Mouse (Mus musculus): ENCODE results near the gene Arhgap44. TPM values are rescaled to one million over a fixed set of nuclear protein-coding genes. Genes with fewer than 3 reads are reported as not detected.

Arhgap44 gene
- polyA plus RNA-seq, 1 experiment = 64.7 TPM

DNA sequence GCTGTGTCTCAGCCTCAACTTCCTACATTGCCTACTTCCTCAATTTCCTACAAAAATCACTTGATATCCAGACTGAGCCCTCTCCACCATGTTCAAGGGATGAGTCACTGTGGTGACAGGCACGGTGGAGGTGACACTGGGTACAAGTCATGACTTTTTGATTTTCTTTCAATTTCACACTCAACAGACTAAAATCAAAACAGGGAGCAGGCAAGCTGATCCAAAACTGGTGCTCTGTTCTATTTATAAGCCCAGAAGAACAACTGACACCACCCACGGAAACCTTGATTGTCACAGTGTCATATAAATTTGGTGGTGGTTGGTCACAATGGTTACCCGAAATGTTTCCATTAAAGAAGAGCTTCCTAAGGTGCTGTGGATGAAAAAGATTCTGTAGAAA lies 72.8 kb downstream of the Arhgap44 start:
- DNase-seq (ENCODE audit: extremely low spot score in 1 of 2, low spot score in 1 of 2) = peak in 1 of 2 experiments; percentile 32

DNA sequence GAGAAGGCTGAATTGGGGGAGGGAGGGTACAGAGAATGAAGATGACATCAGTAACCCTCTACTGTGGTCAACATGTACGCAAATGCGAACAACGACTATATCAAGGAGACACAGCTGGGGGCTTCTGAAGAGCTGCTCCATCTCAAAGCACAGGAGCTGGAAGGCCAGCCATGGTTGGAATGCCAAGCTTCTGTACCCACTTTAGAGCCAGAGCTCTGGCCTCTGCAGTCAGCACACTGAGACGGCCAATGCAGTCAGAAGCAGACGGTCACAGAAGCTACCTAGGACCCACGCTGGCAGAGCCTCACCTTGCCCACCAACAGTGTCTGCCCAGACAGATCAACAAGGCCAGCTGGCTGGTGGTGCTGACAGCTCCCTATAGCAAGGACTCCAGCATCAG lies 73.5 kb downstream of the Arhgap44 start:
- DNase-seq (ENCODE audit: extremely low spot score in 1 of 2, low spot score in 1 of 2) = no peak

DNA sequence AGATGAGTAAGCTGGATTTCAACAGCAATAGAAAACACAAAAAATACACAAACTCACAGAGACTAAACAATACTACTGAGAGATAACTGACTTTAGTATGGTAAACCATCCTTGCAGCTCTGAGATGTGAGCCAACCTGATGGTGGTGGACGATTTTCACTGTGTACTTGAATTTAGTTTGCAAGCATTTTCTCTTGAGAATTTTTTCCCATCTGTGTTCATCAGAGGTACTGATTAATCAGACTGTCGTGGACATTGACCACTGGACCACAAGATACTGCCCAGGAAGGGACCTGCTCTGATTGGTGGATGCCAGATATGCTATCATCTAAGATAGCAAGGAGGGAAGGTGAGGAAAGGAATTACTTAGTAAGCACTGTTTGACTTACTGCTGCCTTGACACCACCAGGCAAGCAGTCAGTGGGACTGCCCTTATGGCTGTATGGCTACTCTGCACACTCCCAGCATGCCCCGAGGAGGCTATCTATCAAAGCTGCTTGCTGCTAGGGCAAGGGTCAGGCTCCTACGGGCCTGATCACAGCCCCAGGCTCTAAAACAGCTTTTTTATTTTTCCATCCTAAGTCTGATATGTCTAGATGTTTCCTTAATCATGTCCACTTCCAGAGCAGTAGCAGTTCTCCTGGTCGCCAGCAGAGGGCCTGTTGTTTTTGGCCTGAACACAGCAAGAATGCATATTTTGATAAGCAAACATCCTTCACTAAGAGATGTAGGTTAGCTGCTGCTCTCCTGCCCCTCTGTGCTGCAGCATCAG lies 74.1 kb downstream of the Arhgap44 start:
- DNase-seq (ENCODE audit: extremely low spot score in 1 of 2, low spot score in 1 of 2) = peak in 1 of 2 experiments; percentile 67

DNA sequence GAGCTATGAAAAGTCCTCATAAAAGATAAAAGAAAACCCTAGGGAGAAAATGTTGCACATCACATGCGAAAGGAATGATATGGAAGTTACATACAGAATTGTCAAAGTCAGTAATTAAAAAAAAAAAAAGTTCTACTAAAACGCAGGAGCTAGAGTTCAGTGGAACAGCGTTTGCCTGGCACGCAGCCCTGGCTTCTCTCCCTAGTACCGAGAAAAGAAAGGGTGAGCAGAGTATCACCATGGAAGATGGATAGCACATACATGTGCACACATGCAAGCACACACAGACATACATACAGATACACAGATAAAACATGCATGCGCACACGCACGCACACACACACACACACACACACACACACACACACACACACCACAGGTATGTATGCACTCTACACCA lies 82.0 kb downstream of the Arhgap44 start:
- DNase-seq (ENCODE audit: extremely low spot score in 1 of 2, low spot score in 1 of 2) = no peak

DNA sequence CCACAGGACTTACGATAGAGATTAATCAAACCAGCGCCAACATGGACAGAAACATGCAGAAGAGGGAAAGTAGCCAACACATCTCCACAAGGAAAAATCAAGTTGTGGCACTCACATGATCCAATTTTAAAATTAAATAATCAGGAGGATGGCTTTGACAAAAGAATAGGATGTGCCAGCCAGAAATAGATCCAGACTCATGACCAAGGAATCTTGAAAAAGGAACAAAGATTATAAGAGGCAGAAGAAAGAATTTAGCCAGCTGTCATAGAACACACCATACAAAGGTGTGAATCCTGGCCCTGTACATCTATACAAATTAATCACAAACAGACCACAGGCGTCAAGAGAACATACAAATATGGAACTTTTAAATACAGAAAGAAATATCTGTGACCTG lies 82.5 kb downstream of the Arhgap44 start:
- DNase-seq (ENCODE audit: extremely low spot score in 1 of 2, low spot score in 1 of 2) = no peak

DNA sequence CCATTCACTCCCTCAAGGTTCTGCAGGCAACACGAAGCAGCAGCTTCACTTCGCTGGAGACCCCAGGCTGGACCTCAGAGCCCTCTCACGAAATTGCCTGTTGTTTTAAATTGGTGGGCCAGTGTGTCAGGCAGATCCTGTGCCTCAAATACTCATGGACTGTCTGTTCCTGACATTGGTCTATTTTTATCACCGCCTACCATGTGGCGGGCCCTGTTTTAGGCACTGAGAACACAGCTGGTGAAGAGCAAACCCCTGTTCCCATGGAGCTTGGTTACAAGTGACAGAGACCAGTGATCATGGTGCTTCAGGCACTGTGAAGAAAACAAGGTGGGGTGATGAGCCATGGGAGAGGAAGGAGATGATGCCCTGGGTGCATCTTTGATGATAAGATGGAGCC lies 93.2 kb downstream of the Arhgap44 start:
- peak; percentile 57 to 61 for DNase-seq (ENCODE audit: extremely low spot score in 1 of 2, low spot score in 1 of 2)

DNA sequence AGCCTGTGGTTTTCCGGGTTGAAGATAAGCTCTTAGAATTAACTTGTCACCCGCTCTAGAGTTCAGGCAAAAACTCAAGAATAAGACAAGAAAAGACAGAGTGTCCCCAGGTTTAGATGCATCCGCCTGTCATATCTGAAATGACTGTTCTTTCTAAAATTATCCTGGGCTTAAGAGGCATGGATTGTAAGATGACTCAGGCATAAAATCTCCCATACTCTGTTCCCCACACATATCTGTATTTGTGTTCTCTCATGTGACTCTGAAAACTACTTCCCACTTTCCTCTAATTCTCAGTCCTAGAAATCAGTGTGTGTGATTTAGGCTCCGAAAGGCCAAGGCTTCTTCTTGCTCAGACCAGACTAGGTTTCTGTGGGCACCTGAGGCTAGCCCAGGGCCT lies 93.7 kb downstream of the Arhgap44 start:
- DNase-seq (ENCODE audit: extremely low spot score in 1 of 2, low spot score in 1 of 2) = peak in 1 of 2 experiments; percentile 39

DNA sequence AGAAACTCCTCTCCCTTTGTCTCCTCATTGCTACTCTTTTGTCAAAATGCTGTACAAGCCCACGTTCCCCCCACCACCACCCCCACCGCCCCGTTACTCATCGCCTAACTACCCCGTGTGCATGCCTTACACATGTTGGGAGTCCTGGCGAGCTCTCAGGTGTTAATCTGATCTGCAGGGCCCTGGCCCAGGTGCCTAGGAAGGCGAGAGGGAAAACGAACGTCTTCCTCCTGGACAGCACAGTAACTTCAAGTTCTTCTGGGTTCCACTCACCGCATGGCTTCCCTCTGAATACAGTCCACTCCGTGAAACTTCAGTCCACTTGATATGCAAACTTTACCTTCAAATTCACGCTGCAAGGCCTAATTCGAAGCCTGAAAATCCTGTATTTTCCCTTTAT lies 97.6 kb downstream of the Arhgap44 start:
- no peak for DNase-seq (ENCODE audit: extremely low spot score in 1 of 2, low spot score in 1 of 2)

DNA sequence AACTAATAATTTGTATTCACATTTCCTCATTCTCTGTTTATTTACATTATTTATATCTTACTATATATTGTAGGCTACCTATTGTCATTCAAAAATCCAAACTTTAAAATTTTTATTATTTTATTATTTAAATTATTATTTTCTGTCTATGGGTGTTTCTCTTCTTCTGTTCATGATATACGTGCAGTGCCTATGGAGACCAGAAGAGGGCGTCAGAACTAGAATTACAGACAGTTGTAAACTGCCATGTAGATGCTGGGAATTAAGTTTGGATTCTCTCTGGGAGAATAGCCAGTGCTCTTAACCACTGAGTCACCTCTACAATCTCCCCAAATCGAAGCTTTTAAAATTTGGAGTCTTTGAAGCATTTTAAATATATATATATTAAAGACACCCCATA lies 101.3 kb downstream of the Arhgap44 start:
- no peak for DNase-seq (ENCODE audit: extremely low spot score in 1 of 2, low spot score in 1 of 2)

DNA sequence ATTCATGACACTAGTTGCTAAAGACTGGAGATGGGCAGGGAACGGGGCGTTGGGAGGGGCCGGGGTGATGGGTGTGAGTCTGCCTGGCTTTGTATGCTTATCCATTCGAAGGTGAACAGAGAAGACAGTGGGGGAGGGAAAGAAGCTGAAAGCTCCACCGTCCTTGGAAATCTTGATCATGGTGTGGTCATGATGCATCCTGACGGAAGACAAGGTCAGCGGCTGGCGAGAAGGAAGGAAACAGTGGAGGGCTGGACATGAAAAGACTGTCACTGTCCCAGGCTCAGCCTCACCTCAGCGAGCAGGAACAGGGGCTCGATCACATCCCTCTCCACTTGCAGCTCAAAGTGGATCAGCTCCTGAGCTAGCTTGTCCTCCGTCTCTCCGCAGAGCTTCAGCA lies 103.2 kb downstream of the Arhgap44 start:
- DNase-seq (ENCODE audit: extremely low spot score in 1 of 2, low spot score in 1 of 2) = no peak

DNA sequence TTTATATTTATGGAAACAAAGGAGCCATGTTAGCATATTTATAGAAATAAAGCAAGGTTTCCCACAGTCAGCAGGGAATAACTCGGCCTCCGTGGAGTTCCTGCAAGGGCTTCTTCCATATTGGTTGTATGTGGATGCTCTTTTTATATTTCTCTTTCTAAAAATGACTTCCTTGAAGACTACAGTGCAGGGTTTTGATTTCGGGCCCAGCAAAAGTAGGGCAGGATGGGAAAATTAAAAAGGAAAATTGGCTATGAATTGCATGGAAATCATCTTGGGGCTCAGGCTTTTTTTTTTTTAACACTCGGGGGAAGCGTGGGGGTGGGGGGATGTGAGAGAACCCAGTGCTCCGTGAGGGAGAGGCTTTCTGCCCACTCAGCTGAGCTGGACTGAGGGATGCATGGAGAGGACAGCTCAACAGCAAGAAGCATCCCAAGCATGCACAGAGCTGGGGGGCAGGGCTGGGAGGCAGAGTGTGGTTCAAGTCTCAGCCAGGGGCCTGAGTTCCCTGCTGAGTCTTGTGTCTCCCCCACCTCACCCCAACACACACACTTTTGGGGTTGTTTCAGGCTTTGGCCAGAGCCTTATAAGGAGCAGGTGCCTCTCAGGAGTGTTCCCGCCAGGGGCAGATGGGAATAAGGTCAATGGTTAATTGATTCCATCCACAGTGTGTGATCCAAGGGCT lies 104.4 kb downstream of the Arhgap44 start:
- peak; percentile 38 to 60 for DNase-seq (ENCODE audit: extremely low spot score in 1 of 2, low spot score in 1 of 2)

DNA sequence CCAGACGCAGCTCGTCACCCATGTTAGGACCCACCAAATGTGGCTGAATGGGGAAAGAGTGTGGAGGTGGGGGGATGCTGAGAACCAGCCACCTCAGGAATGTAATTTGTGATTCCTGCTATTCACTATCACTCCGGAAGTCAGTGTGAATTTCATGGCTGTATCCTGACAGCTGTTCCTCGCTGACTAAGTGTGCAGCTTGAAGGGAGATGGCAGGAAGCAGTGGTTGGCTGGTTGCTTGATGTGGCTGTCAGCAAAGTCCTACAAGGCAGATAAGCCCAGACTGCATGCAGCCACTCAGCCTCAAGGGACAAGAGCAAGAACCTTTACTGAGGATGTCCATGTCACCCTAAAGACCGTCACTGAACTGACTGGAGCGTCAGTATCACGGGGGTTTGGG lies 107.2 kb downstream of the Arhgap44 start:
- DNase-seq (ENCODE audit: extremely low spot score in 1 of 2, low spot score in 1 of 2) = peak in 1 of 2 experiments; percentile 34

DNA sequence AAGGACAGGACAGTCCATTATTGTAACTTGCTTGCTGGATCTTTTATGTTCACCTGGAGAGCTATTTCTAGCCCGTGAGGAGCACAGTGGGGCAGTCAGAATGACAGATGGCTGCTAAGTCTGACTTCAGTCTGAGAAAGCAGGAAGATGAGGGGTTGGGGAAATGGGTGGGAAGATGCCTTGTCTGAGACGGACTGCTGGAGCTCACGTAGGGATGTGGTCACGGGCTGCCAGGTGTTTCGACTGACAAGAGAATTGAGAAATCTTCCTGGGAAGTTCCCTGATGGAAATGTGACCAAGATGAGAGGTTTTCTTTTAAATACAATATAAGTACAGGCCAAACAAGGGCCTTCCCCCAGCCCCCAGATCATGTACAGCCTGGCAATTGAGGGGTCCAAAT lies 108.5 kb downstream of the Arhgap44 start:
- no peak for DNase-seq (ENCODE audit: extremely low spot score in 1 of 2, low spot score in 1 of 2)

DNA sequence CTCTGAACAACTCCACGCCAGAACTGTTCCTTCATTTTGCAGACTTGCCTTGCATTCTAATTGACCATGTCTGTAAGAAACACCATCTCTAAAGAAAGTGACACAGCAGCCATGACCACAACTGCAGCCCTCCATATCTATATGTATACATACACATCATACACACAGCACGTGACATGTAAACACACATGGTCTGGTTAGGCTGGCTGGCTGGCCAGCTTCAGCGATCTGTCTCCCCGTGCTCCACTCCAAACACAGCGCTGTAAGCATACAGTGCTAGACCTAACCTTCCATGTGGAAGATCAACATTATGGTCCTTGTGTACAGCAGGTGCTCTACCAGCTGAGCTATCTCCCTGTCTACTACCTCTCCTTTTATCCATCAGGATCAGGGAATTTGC lies 111.9 kb downstream of the Arhgap44 start:
- no peak for DNase-seq (ENCODE audit: extremely low spot score in 1 of 2, low spot score in 1 of 2)

DNA sequence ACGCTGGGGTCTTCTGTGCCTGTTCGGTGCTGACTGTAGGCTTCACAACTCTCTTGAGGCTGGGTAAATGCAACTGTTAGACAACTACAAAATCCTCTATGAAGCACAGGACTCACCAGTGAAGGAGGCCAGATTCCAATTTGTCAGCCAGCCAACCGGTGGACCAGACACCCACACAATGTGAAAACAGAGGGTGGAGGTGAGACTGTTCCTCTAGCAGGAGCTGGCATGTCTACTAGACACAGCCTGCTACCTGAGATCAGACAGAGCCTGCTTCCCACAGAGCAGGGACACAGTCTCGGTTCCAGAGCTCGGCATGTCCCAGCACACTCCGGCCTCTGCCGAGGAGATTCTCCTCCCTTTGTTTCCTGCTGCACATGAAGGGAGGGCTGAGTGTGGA lies 113.7 kb downstream of the Arhgap44 start:
- DNase-seq (ENCODE audit: extremely low spot score in 1 of 2, low spot score in 1 of 2) = peak in 1 of 2 experiments; percentile 53

DNA sequence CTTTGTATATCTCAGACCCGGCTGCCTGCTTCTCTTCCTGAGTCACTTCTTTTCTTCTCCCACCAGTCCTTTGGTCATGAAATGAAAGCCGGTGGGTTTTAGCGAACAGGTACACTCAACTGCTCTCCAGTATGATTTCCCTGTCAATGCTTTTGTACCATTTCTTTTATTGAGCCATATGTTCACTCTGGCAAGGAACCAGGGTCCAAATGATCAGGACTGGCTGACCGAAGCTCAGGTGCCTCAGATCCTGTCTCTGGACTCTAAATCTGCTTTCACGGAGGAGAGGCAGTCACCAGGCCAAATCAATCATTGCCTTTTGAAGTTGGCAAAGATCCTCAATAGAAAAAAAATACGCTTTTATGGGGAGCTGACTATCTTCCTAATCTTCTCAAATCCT lies 122.2 kb downstream of the Arhgap44 start:
- no peak for DNase-seq (ENCODE audit: extremely low spot score in 1 of 2, low spot score in 1 of 2)

DNA sequence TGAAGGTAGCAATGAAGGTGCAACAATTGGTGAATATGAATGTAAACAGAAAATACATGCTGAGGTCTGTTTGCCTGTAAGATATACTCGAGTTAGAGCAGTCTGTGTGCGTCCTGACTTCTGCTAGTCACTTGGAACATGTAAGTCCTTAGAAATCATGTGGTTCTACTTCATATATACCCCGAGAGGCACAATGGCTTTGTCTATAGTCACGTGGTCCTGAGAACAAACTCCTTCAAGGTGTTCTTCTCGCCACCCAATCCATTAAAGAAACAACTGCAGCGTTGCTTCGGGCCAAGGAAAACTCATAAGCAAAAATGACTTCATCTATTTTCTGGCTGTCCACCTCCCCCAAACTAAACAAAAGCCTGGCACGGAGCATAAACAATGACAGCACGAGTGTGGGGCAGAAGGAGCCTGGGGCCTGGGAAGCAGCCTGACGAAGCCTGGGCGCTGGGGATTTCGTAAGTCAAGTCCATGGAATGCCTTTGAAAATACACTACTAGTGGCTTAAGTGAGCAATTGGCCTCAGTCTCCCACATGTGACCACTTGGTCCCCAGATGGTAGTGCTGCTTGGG lies 123.2 kb downstream of the Arhgap44 start:
- DNase-seq (ENCODE audit: extremely low spot score in 1 of 2, low spot score in 1 of 2) = no peak

DNA sequence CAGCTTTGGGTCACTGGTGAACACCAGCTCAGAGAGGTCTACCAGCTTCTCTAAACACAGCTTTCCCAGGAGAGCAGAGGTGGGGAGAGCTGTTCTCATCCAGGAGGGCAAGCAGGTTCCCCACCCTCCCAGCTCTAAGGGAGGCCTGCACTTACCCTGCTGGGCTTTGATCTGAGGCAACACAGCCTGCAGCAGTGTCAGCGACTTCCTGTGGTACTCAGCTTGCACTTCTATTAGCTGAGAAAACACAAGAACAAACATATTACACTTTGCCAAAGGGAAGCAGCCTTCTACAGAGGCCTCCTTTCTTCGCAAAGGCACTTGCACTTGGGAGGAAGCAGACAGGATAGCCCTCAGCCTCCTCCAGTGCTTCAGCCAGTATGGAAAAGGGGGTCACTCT lies 123.8 kb downstream of the Arhgap44 start:
- no peak for DNase-seq (ENCODE audit: extremely low spot score in 1 of 2, low spot score in 1 of 2)

DNA sequence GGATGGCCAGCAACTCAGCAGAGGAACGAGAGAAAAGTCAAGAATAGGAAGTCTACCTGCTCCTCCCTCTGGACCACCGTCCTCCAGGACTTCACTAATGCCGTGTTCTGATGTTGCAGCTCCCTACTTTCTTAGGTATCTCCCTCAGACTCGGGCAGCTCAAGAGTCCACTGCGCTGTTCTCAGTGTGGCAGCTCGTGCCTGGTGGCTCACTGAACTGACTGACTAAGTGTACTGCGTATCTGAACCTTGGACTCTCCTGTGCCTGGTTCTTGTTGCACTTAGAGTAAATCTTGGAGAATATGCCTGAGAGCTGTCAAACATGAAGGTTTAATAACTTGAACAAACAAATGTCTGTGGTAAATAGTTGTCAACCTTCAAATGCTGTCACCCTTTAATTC lies 130.5 kb downstream of the Arhgap44 start:
- DNase-seq (ENCODE audit: extremely low spot score in 1 of 2, low spot score in 1 of 2) = no peak

DNA sequence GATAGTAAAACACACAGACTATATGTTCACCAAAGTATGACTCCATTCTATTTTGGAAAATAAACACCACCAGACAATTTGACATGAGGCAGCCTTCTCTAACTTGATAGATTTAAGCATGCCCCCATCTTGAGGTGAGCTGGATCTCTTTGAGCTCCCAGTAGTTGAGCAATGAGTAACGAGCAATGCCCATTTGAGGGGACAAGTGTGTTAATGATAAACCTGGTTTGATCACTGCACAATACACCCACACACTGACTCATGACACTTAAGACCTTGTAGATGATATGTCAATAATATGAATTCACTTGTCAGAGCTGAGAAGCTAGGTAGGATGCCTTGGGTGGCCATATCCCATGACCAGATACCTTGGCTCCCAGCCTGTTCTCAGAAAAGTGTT lies 132.6 kb downstream of the Arhgap44 start:
- DNase-seq (ENCODE audit: extremely low spot score in 1 of 2, low spot score in 1 of 2) = no peak

DNA sequence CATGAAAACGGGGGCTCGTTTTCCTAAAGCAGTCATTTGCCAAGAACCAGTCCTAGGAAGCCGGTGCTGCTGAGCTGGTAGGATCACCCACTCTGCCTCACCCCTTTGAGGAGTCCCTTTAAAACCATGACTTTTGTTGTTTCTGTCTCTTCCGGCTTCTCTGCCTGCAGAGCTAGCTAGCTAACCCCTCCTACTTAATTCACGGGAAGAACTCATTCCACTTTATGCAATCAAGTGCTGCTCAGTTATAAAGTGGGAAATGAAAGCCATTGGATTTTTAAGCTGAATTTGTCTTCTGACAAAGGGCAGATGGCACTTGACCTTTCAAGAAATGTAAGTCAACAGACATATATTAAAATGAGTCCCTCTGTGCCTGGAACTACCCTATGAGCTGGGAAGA lies 134.7 kb downstream of the Arhgap44 start:
- DNase-seq (ENCODE audit: extremely low spot score in 1 of 2, low spot score in 1 of 2) = no peak

DNA sequence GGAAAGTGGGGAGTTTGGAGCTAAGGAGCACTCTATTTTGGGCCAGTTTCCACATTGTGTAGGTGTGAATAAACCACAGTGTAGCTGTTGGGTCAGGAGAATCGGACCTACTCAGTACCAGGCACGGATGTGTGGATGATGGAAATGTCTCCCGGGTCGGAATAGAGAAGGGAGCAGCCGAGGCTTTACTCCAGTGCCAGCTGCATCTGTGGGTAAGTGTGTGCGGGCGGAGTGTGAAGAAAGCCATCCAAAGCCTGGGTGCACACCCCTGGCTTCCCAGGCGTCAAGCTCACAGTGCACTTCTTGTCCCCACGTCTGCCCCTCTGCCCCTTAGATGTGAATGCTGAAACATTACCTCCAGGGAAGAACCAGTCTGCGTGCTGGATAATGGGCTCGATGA lies 140.0 kb downstream of the Arhgap44 start:
- peak in 1 of 2 experiments; percentile 49 for DNase-seq (ENCODE audit: extremely low spot score in 1 of 2, low spot score in 1 of 2)

All from frontal cortex, adult 2 months (tissue).